Mouse (Mus musculus) intestine, embryonic 14.5 days (tissue): ENCODE data around the gene Supt20. TPM values are rescaled to one million over a fixed set of nuclear protein-coding genes. Genes with fewer than 3 reads are reported as not detected.

Experiments used
- ATAC-seq: fragments of 200-750 bp; cut with Nextera tagmentation; replicated peaks from 2 replicates; pipeline ENCODE4 v1.8.0; 2017; ENCODE audit warnings: low read depth, moderate number of reproducible peaks, moderate TSS enrichment, moderate library complexity; ENCODE audit not compliant: low FRiP score, low TSS enrichment
- DNase-seq: peaks from one replicate; pipeline ENCODE4 v3.0.0-alpha.2; 2018; ENCODE audit warnings: low spot score
- H3K27ac ChIP-seq: fragments of 300-500 bp; sonication (generic); 2 replicates; pipeline ENCODE4 v1.5.1; 2014; ENCODE audit warnings: low read depth, mild to moderate bottlenecking, control low read depth
- H3K27me3 ChIP-seq: fragments of 300-500 bp; sonication (generic); replicated peaks from 2 replicates; pipeline ENCODE4 v1.6.1; 2014; ENCODE audit warnings: low read length, control low read depth; ENCODE audit not compliant: control insufficient read depth, insufficient read depth
- H3K36me3 ChIP-seq: fragments of 300-500 bp; sonication (generic); 2 replicates; pipeline ENCODE4 v1.6.1; 2014; ENCODE audit warnings: low read length, control low read depth; ENCODE audit not compliant: control insufficient read depth, insufficient read depth
- H3K4me1 ChIP-seq: fragments of 300-500 bp; sonication (generic); replicated peaks from 2 replicates; pipeline ENCODE4 v1.6.1; 2014; ENCODE audit warnings: low read length, control low read depth, mixed read lengths; ENCODE audit not compliant: control insufficient read depth, insufficient read depth
- H3K4me2 ChIP-seq: fragments of 300-500 bp; sonication (generic); 2 replicates; pipeline ENCODE4 v1.6.1; 2014; ENCODE audit warnings: low read length
- H3K4me3 ChIP-seq: fragments of 300-500 bp; sonication (generic); 2 replicates; pipeline ENCODE4 v1.5.1; 2014; ENCODE audit warnings: low read depth, low read length, control low read depth, mixed read lengths
- H3K9ac ChIP-seq: fragments of 300-500 bp; sonication (generic); 2 replicates; pipeline ENCODE4 v1.6.1; 2014; ENCODE audit warnings: mild to moderate bottlenecking, low read length
- H3K9me3 ChIP-seq: fragments of 300-500 bp; sonication (generic); 2 replicates; pipeline ENCODE4 v1.6.1; 2016; ENCODE audit warnings: low read length, control low read depth; ENCODE audit not compliant: control insufficient read depth
- WGBS: fragments of 180-500 bp; shearing (Covaris S2); extraction: QIAGEN DNeasy Blood & Tissue Kit; methylation state at CpG from one replicate; pipeline ENCODE4 v1.1.7; 2014; 5-methylcytosine and 5-hydroxymethylcytosine counted together
- polyA plus RNA-seq: library from polyadenylated mRNA; unstranded; fragments of >200 nt; fragmentation: Nextera tagmentation; extraction: Ambion mirVana; gene quantifications from 2 replicates; pipeline ENCODE4 v1.2.1, GENCODE M21; 2014

The Supt20 gene
- polyA plus RNA-seq, 1 experiment from 2014 or later: 100 TPM

DNA sequence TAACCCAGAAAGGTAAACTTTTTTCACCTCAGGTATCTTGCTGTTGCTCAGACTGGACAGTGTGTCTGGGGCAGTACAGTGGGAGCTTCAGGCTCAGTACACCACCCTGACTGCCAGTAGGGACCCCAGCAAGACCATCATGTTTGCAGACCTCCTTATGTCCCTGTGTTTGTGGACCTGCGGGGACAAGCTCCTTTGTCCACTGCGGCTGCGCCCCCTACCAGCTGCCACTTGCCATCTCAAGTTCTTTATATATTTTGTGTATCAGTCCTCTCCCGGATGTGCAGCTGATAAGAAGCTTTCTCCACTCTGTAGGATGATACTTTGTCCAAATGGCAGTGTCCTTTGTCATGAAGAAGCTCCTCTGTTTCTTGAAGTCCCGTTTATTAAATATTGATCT is 30.2 kb upstream of the Supt20 start:
- Histone ChIP-seq H3K9me3 (0 out of 2 replicates have a peak, but pooled peaks cover 4% of the 10 kb centered on the region), H3K36me3 (no peaks in the 10 kb centered on the region), H3K4me3 (no peak overlapping the region), H3K4me1 (no peaks in the 10 kb centered on the region), H3K27me3 (no peaks in the 10 kb centered on the region), H3K9ac (no peak overlapping the region), H3K4me2 (no peak overlapping the region), H3K27ac (no peak overlapping the region)
- 60% methylated on average over 5 of the region's 5 CpGs for WGBS
- ATAC-seq (no peak), DNase-seq (no peak)

DNA sequence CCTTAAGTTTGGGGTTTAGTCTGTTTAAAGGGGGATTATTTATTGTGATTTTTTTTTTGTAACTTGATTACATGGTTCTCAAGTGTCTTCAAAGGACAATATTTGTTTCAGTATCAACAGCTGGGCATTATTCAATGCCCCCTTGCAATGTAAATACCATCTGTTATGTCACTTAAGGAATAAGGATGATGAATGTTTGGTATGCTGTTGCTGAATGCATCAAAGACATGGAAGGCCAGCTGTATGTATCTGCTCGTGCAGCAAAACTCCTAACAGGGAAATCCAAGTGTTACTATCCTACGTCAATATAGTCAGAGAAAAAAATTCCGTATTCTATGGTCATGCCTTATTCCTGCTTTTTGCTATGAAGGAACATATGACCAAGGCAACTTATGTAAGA is 24.5 kb upstream of the Supt20 start:
- DNase-seq (peak; percentile 16), ATAC-seq (no peak)
- Histone ChIP-seq H3K27me3 (no peaks in the 10 kb centered on the region), H3K9me3 (no peaks in the 10 kb centered on the region), H3K4me1 (peaks cover 9% of the 10 kb centered on the region), H3K4me3 (no peak overlapping the region), H3K9ac (no peak overlapping the region), H3K36me3 (no peaks in the 10 kb centered on the region), H3K4me2 (no peak overlapping the region), H3K27ac (no peak overlapping the region)
- 64% methylated on average over 3 of the region's 3 CpGs for WGBS

DNA sequence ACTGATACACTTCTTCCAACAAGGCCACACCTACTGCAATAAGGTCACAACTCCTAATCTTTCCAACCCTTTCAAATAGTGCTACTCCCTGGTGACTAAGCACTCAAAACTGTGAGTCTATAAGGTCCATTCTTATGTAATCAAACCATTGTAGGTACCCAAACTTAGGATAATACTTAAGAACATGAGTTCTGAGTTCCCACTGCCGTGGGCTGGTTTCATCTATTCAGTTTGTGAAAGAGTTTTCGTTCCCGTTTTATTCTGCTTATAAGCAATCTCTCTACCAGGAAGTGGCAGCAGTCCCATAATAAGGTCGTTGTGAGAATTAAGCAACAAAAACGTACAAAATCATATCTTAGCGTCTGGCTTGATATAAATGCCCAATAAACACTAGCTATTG is 23.9 kb upstream of the Supt20 start:
- no peak overlapping the region for H3K9ac ChIP-seq
- DNase-seq: no peak
- 81% methylated on average over 6 of the region's 6 CpGs for WGBS

DNA sequence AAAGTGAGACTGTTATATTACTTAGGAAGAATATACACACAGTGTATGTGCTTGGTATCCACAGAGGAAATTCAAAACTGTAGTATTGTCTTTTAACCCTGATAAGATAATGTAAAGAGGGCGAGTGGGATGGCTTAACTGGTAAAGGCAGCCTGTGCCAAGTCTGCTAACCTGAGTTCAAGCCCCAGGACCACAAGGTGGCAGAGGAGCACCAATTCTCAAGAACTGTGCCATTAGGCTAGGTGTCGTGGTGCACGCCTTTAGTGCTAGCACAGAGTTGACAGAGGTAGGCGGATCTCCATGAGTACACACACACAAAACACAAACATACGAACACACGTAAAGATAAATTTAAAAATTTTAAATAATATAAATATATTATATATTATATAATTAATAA is 23.0 kb upstream of the Supt20 start:
- H3K9ac ChIP-seq: no peak overlapping the region
- H3K4me2 ChIP-seq: no peak overlapping the region
- 89% methylated on average over 6 of the region's 6 CpGs for WGBS
- no peak overlapping the region for H3K4me3 ChIP-seq
- DNase-seq (peak; percentile 48), ATAC-seq (no peak)
- no peaks in the 10 kb centered on the region for H3K27me3 ChIP-seq
- H3K4me1 ChIP-seq: peaks cover 21% of the 10 kb centered on the region
- H3K9me3 ChIP-seq: no peaks in the 10 kb centered on the region
- no peaks in the 10 kb centered on the region for H3K36me3 ChIP-seq
- no peak overlapping the region for H3K27ac ChIP-seq

More for the DNA sequence above, 23.9 kb upstream of the Supt20 start:
- Histone ChIP-seq H3K4me3 (no peak overlapping the region), H3K27ac (no peak overlapping the region), H3K9me3 (no peaks in the 10 kb centered on the region), H3K27me3 (no peaks in the 10 kb centered on the region), H3K4me1 (peaks cover 15% of the 10 kb centered on the region), H3K4me2 (no peak overlapping the region), H3K36me3 (no peaks in the 10 kb centered on the region)
- ATAC-seq: no peak

DNA sequence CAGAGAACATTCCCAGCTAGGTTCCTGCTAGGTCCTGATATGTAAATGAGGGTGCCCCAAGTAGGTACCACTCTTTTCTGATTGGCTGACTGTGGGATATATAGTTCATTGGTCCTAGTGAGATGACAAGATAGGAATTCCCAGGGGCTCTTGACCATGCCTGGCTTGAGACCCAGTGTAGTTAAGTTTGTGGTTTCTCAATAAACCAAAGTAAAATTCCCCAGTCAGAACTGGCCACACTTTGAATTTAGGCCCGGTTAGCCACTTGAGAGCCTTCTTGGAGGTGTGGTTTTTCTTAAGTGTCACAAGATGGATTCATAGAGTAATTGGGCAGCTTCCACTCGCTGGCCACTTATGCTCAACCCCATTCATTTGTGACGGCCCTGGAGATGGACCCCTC is 20.5 kb upstream of the Supt20 start:
- no peaks in the 10 kb centered on the region for H3K27me3 ChIP-seq
- no peak overlapping the region for H3K9ac ChIP-seq
- no peaks in the 10 kb centered on the region for H3K36me3 ChIP-seq
- no peaks in the 10 kb centered on the region for H3K9me3 ChIP-seq
- H3K27ac ChIP-seq: no peak overlapping the region
- peaks cover 21% of the 10 kb centered on the region for H3K4me1 ChIP-seq
- H3K4me2 ChIP-seq: no peak overlapping the region
- DNase-seq (no peak), ATAC-seq (no peak)
- H3K4me3 ChIP-seq: no peak overlapping the region
- WGBS: 55% methylated on average over 3 of the region's 3 CpGs

DNA sequence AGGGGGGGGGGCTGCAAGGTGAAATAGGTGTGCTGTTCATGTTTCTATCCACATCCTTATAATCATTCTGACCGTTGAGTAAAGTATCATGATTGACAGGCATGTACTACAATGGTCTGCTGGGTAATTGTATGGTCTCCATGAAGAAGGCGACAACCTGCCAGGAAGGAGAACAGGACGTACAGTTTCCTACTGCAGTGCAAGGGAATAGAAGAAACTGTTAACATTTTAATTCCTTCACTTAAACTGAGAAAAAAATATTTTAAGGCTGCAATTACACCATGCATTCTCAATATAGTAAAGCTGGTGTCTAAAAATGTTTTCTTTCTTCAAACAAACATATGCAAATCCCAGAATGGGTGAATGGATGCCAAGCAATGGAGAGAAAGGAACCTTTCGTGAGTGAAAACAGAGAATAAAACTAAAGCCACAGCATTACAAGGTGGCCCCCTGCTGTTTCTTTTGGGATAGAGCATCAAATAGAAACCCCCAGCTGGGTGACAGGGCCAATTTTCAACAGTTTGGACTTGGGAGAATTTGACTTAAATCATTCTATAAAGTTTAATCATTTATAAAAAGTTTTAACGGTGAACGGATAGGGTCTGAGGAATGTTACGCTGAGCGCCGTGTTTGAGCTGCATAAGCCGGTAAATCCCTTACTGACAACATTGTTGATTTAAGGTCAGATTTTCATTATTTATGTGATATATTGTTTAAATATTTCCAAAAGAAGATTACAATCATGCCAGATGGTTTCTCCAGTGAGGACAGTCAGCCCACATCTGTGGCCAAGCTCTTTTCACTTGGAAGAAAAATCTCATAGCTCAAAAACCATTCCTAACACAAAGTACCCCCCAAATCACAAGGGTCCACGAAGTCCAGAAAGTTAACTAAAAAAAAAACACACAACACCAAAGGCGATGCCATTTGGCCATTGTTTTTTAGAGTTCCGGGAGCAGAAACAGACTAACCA is 19.8 kb upstream of the Supt20 start:
- 22% methylated on average over 13 of the region's 13 CpGs for WGBS
- no peak; the same call in 1 of the 2 replicates for ATAC-seq

DNA sequence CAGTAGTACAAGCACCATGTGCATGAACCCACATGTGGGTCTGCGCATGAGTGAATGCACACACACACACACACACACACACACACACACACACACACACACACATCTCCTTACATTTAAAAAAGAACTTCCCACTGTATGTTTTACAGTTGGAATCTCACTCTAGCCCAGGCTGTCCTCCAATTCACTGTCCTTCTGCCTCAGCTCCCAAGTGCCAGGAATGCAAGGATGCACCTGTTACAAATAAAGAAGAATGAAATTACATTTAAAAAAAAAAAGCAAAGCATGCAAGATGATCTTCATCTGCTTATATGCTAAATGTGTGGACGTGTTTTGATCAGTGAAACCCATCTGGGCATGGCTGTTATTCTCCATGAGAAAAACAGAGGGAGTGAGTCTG is 15.8 kb upstream of the Supt20 start:
- H3K4me2 ChIP-seq: no peak overlapping the region
- ATAC-seq (no peak), DNase-seq (peak; percentile 29)
- no peaks in the 10 kb centered on the region for H3K36me3 ChIP-seq
- H3K4me1 ChIP-seq: peaks cover 21% of the 10 kb centered on the region
- no peak overlapping the region for H3K27ac ChIP-seq
- H3K27me3 ChIP-seq: no peaks in the 10 kb centered on the region
- H3K4me3 ChIP-seq: no peak overlapping the region
- H3K9me3 ChIP-seq: no peaks in the 10 kb centered on the region
- 88% methylated on average over 2 of the region's 2 CpGs for WGBS
- H3K9ac ChIP-seq: no peak overlapping the region

More for the DNA sequence above, 19.8 kb upstream of the Supt20 start:
- no peaks in the 10 kb centered on the region for H3K9me3 ChIP-seq
- H3K4me3 ChIP-seq: no peak overlapping the region
- no peaks in the 10 kb centered on the region for H3K36me3 ChIP-seq
- H3K27ac ChIP-seq: peak overlapping the region; percentile 43; the same call in 1 of the 2 replicates
- H3K27me3 ChIP-seq: no peaks in the 10 kb centered on the region
- DNase-seq: peak; percentile 65
- H3K4me2 ChIP-seq: peak overlapping the region; percentile 13; the same call in 1 of the 2 replicates
- peaks cover 21% of the 10 kb centered on the region for H3K4me1 ChIP-seq
- H3K9ac ChIP-seq: no peak overlapping the region

DNA sequence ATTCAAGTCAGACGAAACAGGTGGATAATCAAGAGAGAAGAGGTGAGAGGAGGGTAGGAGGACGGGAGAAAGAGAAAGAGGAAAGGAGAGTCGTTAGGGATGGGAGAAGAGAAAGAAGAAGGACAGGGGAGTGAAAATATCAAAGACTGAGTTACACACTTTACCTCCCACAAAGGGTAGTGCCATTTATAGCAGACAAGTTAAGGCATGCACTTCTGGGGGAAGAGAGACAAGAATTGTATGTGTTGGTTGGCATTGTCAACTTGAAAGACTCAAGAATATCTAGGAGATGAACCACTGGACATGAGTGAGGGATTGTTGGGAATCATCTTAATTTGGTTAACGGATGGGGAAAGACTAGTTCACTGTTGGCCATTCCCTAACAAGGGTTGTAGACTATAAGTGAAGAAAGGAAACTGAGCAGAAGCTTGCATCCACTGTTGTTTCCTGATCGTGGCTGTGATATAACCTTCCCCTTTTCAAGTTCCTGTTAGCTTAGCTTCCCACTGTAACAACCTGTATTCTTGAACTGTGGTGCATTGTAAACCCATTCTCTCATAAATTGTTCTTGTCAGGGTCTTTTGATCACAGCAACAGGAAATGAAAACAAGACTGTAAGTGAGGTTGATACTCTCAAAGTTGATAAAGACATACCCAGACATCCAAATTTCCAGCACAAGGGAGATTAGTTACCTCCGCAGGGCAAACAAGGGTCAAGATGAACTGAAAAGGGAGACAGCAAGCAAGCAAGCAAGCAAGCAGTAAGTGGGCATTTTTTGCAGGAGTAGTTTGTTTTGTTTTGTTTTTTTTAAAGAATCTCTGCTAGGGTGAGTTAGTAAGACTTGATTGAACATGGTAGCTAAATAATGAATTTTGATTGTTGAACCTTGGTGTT is 11.1 kb upstream of the Supt20 start:
- ATAC-seq: no peak
- Histone ChIP-seq H3K9ac (no peak overlapping the region), H3K27me3 (no peaks in the 10 kb centered on the region), H3K4me1 (no peaks in the 10 kb centered on the region; the same call in 1 of the 2 replicates), H3K4me3 (no peak overlapping the region), H3K36me3 (no peaks in the 10 kb centered on the region), H3K27ac (no peak overlapping the region), H3K4me2 (no peak overlapping the region), H3K9me3 (no peaks in the 10 kb centered on the region)
- 56% methylated on average over 6 of the region's 6 CpGs for WGBS
- no peak for DNase-seq
